Mouse (Mus musculus): Measurements from ENCODE around the gene Ubap2.

Gene Ubap2

GRCm38 (mm10) chr4:41260691-41261090 is 14.3 kb downstream of the Ubap2 start:
- in situ Hi-C loops (cut with MboI, MseI), result no loop called here

GRCm38 (mm10) chr4:41259019-41259418 is 15.9 kb downstream of the Ubap2 start:
- in situ Hi-C loops (cut with MboI, MseI), result no loop called here

DNA sequence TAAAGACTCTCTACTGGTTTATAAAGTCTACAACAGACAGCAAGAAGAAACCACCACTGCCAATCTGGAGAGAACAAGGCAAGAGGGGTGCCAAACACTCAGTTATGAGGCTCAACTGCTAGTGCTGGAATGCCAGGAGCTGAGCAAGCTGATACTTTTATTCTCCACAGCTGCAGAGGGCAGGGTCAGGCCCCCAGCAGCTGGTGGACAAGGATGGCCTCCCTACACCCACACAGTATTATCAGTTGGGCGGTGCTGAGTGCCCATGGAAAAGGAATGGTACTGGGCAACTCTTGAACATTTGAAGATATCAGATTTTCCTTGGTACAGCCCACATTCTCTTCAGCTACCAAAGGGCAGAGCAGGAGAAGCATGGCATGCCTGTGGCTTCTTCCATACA is 17.2 kb downstream of the Ubap2 start:
- in situ Hi-C loops (cut with MboI, MseI), result no loop called here

DNA sequence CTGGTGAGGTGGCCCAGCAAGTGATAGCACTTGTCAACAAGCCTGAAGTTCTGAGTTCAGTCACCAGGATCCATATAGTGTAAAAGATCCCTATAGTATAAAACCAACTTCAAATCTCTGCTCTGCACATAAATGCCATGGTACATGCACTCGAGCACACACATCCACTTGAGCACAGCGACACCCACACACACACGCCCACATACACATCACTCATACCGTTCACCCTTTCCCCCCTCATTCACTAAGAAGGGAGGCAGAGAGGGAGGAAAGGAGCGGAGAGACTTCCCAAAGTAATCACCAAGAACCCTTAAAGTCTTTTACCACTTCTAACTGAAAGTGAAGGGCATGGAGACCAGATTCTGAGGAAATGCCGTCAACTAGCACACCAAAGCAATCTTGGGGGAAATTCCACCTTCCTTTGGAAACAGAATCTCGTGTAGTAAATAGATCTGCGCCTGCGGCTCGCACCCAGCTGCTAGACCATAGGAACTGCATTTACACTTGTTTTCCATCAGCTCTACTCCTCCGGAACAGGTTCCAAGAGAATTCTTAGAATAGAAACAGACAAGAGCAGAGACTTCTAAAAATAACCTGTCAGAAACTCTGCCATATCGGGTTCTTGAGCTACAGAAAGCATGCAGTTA is 19.3 kb downstream of the Ubap2 start:
- in situ Hi-C loops (cut with MboI, MseI), result no loop called here

- in situ Hi-C loops (cut with MboI, MseI), result no loop called here
Measured at GRCm38 (mm10) chr4:41253756-41254155, 21.2 kb downstream of the Ubap2 start.

GRCm38 (mm10) chr4:41245408-41245807 is 29.5 kb downstream of the Ubap2 start:
- in situ Hi-C loops (cut with MboI, MseI), result no loop called here

- in situ Hi-C loops (cut with MboI, MseI), result no loop called here
Measured at GRCm38 (mm10) chr4:41240916-41241315, 34.0 kb downstream of the Ubap2 start.

GRCm38 (mm10) chr4:41235621-41236020 is 39.3 kb downstream of the Ubap2 start:
- in situ Hi-C loops (cut with MboI, MseI), result loop anchor here (10.0 kb wide), 1 partner anchor 501 kb away; no protein-coding TSS in a partner anchor

DNA sequence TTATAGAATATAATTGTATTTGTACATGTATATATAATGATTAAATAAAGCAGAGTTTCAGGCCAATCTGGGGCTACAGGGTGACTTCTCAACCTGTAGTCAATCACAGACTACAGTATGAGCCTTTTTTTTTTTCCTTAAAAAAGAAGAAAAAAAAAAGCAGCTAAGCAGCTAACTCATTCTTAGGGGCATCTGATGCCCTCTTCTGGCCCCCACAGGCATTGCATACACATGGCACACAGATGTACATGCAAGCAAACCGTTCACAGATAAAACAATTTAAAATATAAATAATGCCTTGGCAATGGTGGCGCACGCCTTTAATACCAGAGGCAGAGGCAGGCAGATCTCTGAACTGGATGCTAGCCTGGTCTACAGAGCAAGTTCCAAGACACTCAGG is 48.6 kb downstream of the Ubap2 start:
- in situ Hi-C loops (cut with MboI, MseI), result no loop called here

GRCm38 (mm10) chr4:41225412-41225811 is 49.5 kb downstream of the Ubap2 start:
- in situ Hi-C loops (cut with MboI, MseI), result no loop called here

DNA sequence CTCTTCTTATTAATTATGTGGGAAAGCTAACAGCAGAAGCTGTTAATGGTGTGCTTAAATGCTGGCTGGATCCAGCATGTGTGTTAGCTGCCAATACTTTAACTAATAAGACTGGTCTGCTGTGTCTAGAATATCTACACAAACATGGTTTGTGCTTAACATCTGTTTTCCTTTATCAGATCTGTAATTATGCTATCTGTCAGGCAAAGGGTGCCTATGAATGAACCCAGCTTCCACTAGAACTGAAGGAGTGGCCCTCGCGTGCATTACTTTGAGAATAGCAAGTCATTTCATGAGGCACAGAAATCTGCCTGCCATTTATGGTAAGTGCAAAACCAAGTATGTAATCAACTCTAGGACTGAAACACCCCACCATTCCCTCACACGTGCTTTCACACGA is 66.9 kb downstream of the Ubap2 start:
- in situ Hi-C loops (cut with MboI, MseI), result loop anchor here (5.0 kb wide), 1 partner anchor 211 kb away; no protein-coding TSS in a partner anchor

DNA sequence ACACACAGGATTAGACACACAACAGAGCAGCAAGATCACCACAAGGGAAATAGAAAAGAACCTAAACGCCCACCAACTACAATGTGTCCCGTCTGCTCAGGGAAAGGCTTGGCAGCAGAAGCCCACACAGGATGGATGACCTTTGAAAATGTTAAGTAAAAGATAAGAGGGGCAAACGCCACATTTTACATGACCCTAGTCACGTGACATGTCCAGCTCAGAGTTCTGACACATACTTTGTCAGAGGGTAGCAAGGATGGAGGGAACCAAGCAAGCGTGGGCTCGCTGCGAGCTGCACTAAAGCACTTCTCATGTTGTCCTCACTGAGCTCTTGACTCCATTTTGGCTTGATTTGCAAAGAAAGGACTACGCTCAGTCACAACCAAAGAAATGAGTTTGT is 69.2 kb downstream of the Ubap2 start:
- in situ Hi-C loops (cut with MboI, MseI), result loop anchor here (5.0 kb wide), 1 partner anchor 208 kb away; no protein-coding TSS in a partner anchor

DNA sequence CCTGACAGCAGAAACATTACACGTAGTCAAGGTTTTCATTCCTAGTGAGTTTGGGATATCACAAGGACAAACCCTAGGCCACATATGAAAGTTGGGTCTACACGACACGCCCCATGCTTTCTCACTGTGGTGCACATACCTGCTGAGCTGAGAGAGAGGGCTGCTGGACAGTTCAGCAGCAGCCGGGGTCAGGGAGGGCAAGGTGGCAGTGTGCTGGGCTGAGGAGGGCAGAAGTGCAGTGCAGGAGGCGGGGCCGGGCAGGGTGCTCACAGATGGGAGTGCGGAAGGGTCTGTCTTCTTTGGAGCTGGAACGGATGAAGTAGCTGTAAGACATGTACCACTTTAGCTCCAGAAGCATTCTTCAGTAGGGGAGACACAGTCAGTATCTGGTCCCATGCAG is 72.8 kb downstream of the Ubap2 start:
- in situ Hi-C loops (cut with MboI, MseI), result loop anchor here (5.0 kb wide), 1 partner anchor 460 kb away; no protein-coding TSS in a partner anchor

DNA sequence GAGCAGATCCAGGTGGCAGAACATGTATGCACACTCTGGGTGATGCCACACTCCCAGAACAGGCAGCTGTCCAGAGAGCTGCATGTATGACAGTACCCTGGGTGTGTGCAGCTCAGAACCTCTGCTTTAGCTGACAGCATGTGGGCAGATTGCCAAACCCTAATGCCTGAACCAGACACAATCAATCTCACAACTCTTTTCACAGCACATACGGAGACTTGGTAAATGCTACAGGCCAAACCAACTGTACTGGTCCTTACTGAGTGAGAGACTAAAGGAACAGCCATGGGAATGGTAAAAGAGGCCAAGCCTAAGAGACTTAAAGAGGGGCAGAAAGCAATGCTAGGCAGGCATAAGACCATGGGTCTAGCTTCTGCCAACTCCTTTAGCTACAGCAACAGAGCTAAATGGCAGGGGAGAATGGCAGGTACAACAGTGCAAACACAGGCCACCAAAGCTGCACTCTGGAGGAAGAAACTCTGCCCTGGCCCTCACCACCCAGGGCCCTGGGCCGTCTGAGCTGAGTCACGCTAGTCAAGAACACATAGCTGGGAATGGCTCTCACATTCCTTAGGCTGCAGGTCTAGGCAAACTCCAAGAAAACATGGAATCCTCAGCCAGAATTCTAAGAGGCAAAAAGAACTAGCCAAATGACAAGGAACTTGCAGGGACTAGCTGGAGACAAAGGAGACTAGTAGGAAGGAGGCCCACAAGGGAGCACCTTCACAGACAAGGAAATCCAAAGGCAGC is 77.9 kb downstream of the Ubap2 start:
- in situ Hi-C loops (cut with MboI, MseI), result no loop called here

DNA sequence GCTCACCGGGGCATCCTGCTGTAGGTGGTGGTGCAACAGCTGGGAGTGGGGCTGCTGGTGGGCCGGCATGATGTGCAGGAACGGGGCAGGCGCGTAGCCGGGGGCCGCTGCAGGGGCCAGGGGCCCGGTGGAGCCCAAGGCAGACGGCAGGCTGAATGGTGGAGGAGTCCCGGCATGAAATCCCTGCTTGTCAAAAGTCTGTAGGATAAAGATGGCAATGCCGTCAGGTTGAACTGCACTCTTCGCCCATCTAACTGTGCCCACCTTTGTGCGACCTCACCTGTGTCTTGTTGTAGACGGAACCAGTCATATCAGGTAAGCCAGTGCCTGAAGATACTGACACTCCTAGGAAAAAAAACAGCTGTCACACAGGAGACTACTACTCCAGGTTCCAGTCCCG is 79.6 kb downstream of the Ubap2 start:
- in situ Hi-C loops (cut with MboI, MseI), result no loop called here

DNA sequence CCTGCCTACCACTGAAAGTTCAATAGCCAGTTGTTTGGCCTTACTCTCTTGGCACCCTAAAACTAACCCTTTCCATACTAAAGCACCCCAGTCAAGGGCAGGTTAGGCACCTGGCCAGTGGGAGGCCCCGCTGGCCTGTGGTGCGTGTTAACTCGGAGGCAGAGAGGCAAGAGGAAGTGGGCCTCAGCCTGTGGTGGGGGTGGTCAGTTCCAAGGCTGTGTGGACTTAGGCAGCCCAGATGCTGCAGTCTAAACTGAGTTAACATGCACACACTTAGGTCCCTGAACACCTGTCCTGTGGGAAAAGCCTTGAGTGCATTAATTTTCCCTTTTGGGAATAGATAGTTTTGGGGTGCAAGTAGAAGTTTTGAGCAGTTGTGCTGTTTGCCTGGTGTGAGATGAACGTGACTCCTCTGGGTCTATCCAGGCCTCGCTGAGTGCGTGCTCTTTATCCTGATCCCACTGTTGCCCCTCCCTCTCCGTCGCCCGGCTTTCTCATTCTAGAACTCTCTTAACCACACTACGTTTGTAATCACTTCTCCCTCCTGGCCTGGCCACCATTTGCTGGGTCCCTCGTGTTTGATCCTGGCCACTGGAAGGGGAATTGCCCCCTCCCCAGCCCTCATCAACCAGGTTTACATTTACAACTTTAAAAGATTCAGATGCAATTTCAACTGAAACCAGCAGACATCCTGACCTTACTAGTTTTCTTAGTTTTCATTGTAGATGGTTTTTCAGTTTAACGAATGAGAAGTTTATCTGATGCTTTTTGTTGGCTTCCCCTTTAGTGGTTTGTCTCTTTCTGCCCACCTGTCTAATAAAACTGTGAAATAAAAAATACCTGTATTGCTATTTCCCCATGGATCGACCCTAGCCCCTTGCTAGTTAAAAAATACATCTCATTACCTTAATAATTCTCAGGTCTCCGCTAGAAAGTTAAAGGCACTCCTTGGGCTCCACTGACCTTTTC is 82.1 kb downstream of the Ubap2 start:
- in situ Hi-C loops (cut with MboI, MseI), result no loop called here

GRCm38 (mm10) chr4:41189809-41190208 is 85.1 kb downstream of the Ubap2 start:
- in situ Hi-C loops (cut with MboI, MseI), result no loop called here

GRCm38 (mm10) chr4:41179825-41180725 is 94.9 kb downstream of the Ubap2 start:
- in situ Hi-C loops (cut with MboI, MseI), result no loop called here

- in situ Hi-C loops (cut with MboI, MseI), result no loop called here
Measured at GRCm38 (mm10) chr4:41174631-41175030, 100.3 kb downstream of the Ubap2 start.

DNA sequence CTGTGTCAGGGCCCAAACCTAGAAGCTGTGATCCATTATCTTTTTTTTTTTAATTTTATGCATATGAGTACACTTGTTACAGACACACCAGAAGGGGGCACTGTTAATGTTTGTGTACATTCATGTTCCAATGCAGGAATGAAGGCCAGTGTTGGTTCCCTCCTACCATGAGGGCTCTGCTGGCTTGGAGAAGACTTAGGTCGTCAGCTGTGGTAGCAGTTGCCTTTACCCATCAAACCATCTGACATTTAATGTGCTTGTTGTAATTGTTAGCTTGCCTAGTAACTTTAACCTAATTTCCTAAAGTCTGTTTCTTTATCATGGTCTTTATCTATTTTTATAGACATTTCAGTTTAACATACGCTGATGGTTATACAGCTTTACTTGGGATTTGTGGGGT is 104.0 kb downstream of the Ubap2 start:
- in situ Hi-C loops (cut with MboI, MseI), result no loop called here

Measured in T-helper 1 cell (primary cell).